23 mouse cellular contexts compared by ENCODE assay signal in the genomic region with DNA sequence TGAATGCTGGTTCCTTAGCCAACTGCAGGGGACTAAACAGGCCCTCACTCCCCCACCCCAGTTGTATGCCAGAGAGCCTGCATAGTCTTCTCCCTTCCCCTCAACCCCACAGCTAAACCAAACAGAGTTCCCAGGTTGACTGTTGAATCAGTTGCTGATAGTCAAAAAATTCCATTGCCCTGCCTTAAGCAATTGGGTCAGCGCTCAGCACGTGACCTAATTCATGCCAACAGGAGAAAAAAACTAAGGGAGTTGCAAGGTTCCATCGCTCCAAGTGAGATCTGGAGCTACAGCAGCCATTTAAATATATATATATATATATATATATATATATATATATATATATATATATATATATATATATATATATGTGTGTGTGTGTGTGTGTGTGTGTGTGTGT.
DNase-seq lines count a peak whose midpoint lies in the region; ATAC-seq and TF ChIP-seq lines count a peak whose summit lies in the region.
"Had no signal": no experiment of that assay in that cellular context is flagged by ENCODE, and none has a peak within 500 bp of the region (broad histone marks: within the 10 kb centered on the region; RNA-seq: fewer than 3 reads in every experiment).

No protein-coding gene starts in this region.

- no peak for TF ChIP-seq POLR2A in heart, adult 2 months (IDR thresholded peaks at IDR 0.05; ENCODE audit: insufficient read depth, low read depth, low read length)

- H3K4me1 ChIP-seq in lung, embryonic 14.5 days (ENCODE audit: insufficient read depth): peaks cover 3% of the 10 kb centered on the region
- no peaks in the 10 kb centered on the region for H3K4me1 ChIP-seq in lung, postnatal 0 days (ENCODE audit: insufficient read depth, low read depth, low read length)
- H3K4me1 ChIP-seq in embryonic facial prominence, embryonic 10.5 days: peaks cover 26% of the 10 kb centered on the region
- no peaks in the 10 kb centered on the region for H3K4me1 ChIP-seq in heart, adult 2 months (ENCODE audit: control insufficient read depth, insufficient read depth, low read length)
- H3K4me1 ChIP-seq: embryonic facial prominence, embryonic 15.5 days; forebrain, embryonic 15.5 days; heart, embryonic 15.5 days; intestine, embryonic 15.5 days had no signal

- H3K79me2 ChIP-seq in heart, adult 2 months (replicated peaks; ENCODE audit: control insufficient read depth, insufficient read depth, low read length): no peaks in the 10 kb centered on the region

- TF ChIP-seq CTCF in lung, embryonic 14.5 days (IDR thresholded peaks at IDR 0.05; ENCODE audit: low read depth): no peak
- TF ChIP-seq CTCF in lung, postnatal 0 days (IDR thresholded peaks at IDR 0.05): no peak
- no peak for TF ChIP-seq CTCF in heart, adult 2 months (IDR thresholded peaks at IDR 0.05)

- H3K4me3 ChIP-seq in lung, embryonic 14.5 days (ENCODE audit: low read depth, low read length): no peak overlapping the region
- H3K4me3 ChIP-seq in lung, postnatal 0 days (ENCODE audit: low read depth, low read length): no peak overlapping the region
- H3K4me3 ChIP-seq in embryonic facial prominence, embryonic 10.5 days: no peak overlapping the region
- no peak overlapping the region for H3K4me3 ChIP-seq in heart, adult 2 months
- H3K4me3 ChIP-seq: embryonic facial prominence, embryonic 15.5 days; erythroblast, embryonic 14.5 days; forebrain, embryonic 10.5 days; forebrain, embryonic 15.5 days; heart, embryonic 15.5 days; hindbrain, embryonic 10.5 days; intestine, embryonic 15.5 days had no signal

- no peaks in the 10 kb centered on the region for H3K9me3 ChIP-seq in lung, embryonic 14.5 days (ENCODE audit: low read depth, low read length)
- no peaks in the 10 kb centered on the region for H3K9me3 ChIP-seq in lung, postnatal 0 days (ENCODE audit: low read length)
- H3K9me3 ChIP-seq in embryonic facial prominence, embryonic 10.5 days: no peaks in the 10 kb centered on the region
- H3K9me3 ChIP-seq: embryonic facial prominence, embryonic 15.5 days; forebrain, embryonic 10.5 days; forebrain, embryonic 15.5 days; heart, embryonic 15.5 days; hindbrain, embryonic 10.5 days; intestine, embryonic 15.5 days had no signal

- H3K9ac ChIP-seq in lung, embryonic 14.5 days: no peak overlapping the region
- no peak overlapping the region for H3K9ac ChIP-seq in lung, postnatal 0 days (replicated peaks; ENCODE audit: low read depth)
- no peak overlapping the region for H3K9ac ChIP-seq in heart, adult 2 months (ENCODE audit: low read depth, low read length)
- H3K9ac ChIP-seq: embryonic facial prominence, embryonic 15.5 days; forebrain, embryonic 15.5 days; heart, embryonic 15.5 days; hindbrain, embryonic 14.5 days; intestine, embryonic 15.5 days had no signal

- no peak for TF ChIP-seq EP300 in lung, postnatal 0 days (IDR thresholded peaks at IDR 0.05)
- no peak for TF ChIP-seq EP300 in heart, adult 2 months (IDR thresholded peaks at IDR 0.05; ENCODE audit: insufficient read depth, low read depth, low read length)

- peak; percentile 36 to 46 for DNase-seq in cerebellum, postnatal 10 days
- no peak for DNase-seq in cerebellum, adult 11 months
- DNase-seq in lung, embryonic 14.5 days: no peak
- DNase-seq in lung, postnatal 0 days (ENCODE audit: low spot score): no peak
- no peak for DNase-seq in embryonic facial prominence, embryonic 10.5 days (ENCODE audit: low spot score)
- peak; percentile 53 for DNase-seq in retina, postnatal 1 day
- no peak for DNase-seq in heart, adult 2 months
- DNase-seq: adrenal gland, postnatal 14 days; gastrocnemius, postnatal 36 days; heart, postnatal 14 days; kidney, adult 18-20 months had no signal

- no peak for ATAC-seq in lung, embryonic 14.5 days (ENCODE audit: insufficient read depth)
- ATAC-seq in lung, postnatal 0 days: no peak
- ATAC-seq: activated CD4-positive, CD25-positive, alpha-beta regulatory T cell, adult 4 months; forebrain, embryonic 15.5 days; intestine, embryonic 15.5 days; Patski had no signal

- no peaks in the 10 kb centered on the region for H3K36me3 ChIP-seq in lung, embryonic 14.5 days (ENCODE audit: insufficient read depth)
- H3K36me3 ChIP-seq in lung, postnatal 0 days (ENCODE audit: insufficient read depth, low read length): no peaks in the 10 kb centered on the region
- H3K36me3 ChIP-seq in embryonic facial prominence, embryonic 10.5 days (replicated peaks): no peaks in the 10 kb centered on the region
- H3K36me3 ChIP-seq in heart, adult 2 months (ENCODE audit: control insufficient read depth, insufficient read depth, low read length): no peaks in the 10 kb centered on the region
- H3K36me3 ChIP-seq: embryonic facial prominence, embryonic 15.5 days; forebrain, embryonic 10.5 days; forebrain, embryonic 15.5 days; heart, embryonic 15.5 days; hindbrain, embryonic 10.5 days; intestine, embryonic 15.5 days had no signal

- intact Hi-C loops in heart, adult 2 months (cut with DNase I): no loop called here

- WGBS in lung, embryonic 14.5 days: 74% methylated on average over 3 of the region's 3 CpGs
- 65% methylated on average over 3 of the region's 3 CpGs for WGBS in lung, postnatal 0 days
- 90% methylated on average over 3 of the region's 3 CpGs for WGBS in embryonic facial prominence, embryonic 10.5 days
- WGBS in heart, adult 2 months: 74% methylated on average over 3 of the region's 3 CpGs

- no peak overlapping the region for H3K4me2 ChIP-seq in lung, embryonic 14.5 days
- no peak overlapping the region for H3K4me2 ChIP-seq in lung, postnatal 0 days (replicated peaks; ENCODE audit: low read depth, low read length)
- H3K4me2 ChIP-seq: embryonic facial prominence, embryonic 15.5 days; forebrain, embryonic 15.5 days; heart, embryonic 11.5 days; heart, embryonic 15.5 days; hindbrain, embryonic 14.5 days; intestine, embryonic 15.5 days had no signal

- H3K27me3 ChIP-seq in lung, embryonic 14.5 days (ENCODE audit: insufficient read depth, low read length): no peaks in the 10 kb centered on the region
- H3K27me3 ChIP-seq in lung, postnatal 0 days (replicated peaks; ENCODE audit: insufficient read depth, low read length): no peaks in the 10 kb centered on the region
- no peaks in the 10 kb centered on the region for H3K27me3 ChIP-seq in embryonic facial prominence, embryonic 10.5 days (replicated peaks; ENCODE audit: low read depth, poor library complexity, severe bottlenecking)
- H3K27me3 ChIP-seq in heart, adult 2 months (ENCODE audit: control insufficient read depth, insufficient read depth, low read length): no peaks in the 10 kb centered on the region
- H3K27me3 ChIP-seq: CH12.LX; embryonic facial prominence, embryonic 15.5 days; forebrain, embryonic 15.5 days; heart, embryonic 15.5 days; intestine, embryonic 15.5 days; Patski had no signal

- peak overlapping the region; percentile 48; the same call in 1 of the 2 replicates for H3K27ac ChIP-seq in lung, embryonic 14.5 days (ENCODE audit: low read depth)
- no peak overlapping the region for H3K27ac ChIP-seq in lung, postnatal 0 days (ENCODE audit: low read length)
- H3K27ac ChIP-seq in embryonic facial prominence, embryonic 10.5 days (replicated peaks): peak overlapping the region; percentile 69
- no peak overlapping the region for H3K27ac ChIP-seq in heart, adult 2 months
- H3K27ac ChIP-seq: embryonic facial prominence, embryonic 15.5 days; forebrain, embryonic 10.5 days; forebrain, embryonic 15.5 days; heart, embryonic 15.5 days; hindbrain, embryonic 10.5 days; hindbrain, embryonic 14.5 days; intestine, embryonic 15.5 days had no signal

Comparison
In these comparisons a context has a peak if more than half of its experiments do, and no peak if none do; other contexts are left out.
1. DNase-seq: peak in cerebellum, postnatal 10 days (2 of 2) and retina, postnatal 1 day (single experiment); none in cerebellum, adult 11 months (single experiment), lung, embryonic 14.5 days (single experiment), lung, postnatal 0 days (single experiment), embryonic facial prominence, embryonic 10.5 days (single experiment) and heart, adult 2 months (0 of 2).
2. H3K27ac ChIP-seq: peak in lung, embryonic 14.5 days (single experiment) and embryonic facial prominence, embryonic 10.5 days (single experiment); none in lung, postnatal 0 days (single experiment) and heart, adult 2 months (single experiment).